ENCODE assay signal across 22 mouse cellular contexts in the genomic region with DNA sequence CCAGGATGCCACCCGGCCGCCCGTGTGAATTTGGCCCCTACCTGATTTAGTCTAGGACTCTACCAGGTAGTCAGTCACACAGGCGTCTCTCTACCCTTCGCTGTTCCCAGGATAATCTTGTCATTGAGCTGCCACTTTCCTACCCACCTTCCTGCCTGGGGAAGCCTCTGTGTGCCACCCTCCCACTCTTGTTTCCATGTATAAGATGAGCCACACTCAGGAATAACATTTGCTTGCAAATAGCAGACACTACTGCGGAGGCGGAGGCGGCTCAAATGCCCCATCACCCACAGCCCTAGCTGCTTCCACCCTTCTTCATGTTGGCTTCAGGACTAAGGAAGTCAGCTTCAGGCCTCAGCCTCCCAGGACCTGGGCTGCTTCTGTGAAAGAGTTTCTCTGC. TPM values are rescaled to one million over a fixed set of nuclear protein-coding genes. Genes with fewer than 3 reads are reported as not detected.
DNase-seq lines count a peak whose midpoint lies in the region; ATAC-seq lines count a peak whose summit lies in the region.
"Had no signal": no experiment of that assay in that cellular context is flagged by ENCODE, and none has a peak within 500 bp of the region (broad histone marks: within the 10 kb centered on the region; RNA-seq: fewer than 3 reads in every experiment).

No protein-coding gene starts in this region.

- peak; percentile 98 for ATAC-seq in frontal cortex, adult (ENCODE audit: low TSS enrichment)
- ATAC-seq: lung, postnatal 0 days; midbrain, embryonic 15.5 days had no signal

- no peaks in the 10 kb centered on the region for H3K9me3 ChIP-seq in limb, embryonic 10.5 days (replicated peaks)
- H3K9me3 ChIP-seq: embryonic facial prominence, embryonic 15.5 days; heart, embryonic 15.5 days; liver, embryonic 13.5 days had no signal

- H3K4me3 ChIP-seq in limb, embryonic 10.5 days: no peak overlapping the region
- H3K4me3 ChIP-seq: embryonic facial prominence, embryonic 15.5 days; heart, adult 2 months; heart, embryonic 15.5 days; limb, embryonic 12.5 days; liver, embryonic 13.5 days; midbrain, embryonic 15.5 days had no signal

- DNase-seq in frontal cortex, postnatal 10 days (ENCODE audit: low spot score in 2 of 2): no peak
- peak; percentile 82 for DNase-seq in right cerebral cortex, adult 18-20 months
- no peak for DNase-seq in right cerebral cortex, postnatal 4 days
- DNase-seq in limb, embryonic 10.5 days (ENCODE audit: low spot score): no peak
- DNase-seq in telencephalon, adult 2 months (ENCODE audit: low read depth, low spot score): peak; percentile 73
- DNase-seq in layer of hippocampus, postnatal 25 days (ENCODE audit: extremely low spot score in 1 of 2, low spot score in 1 of 2): no peak
- DNase-seq in lung, postnatal 14 days: no peak
- DNase-seq: adrenal gland, postnatal 25 days; cerebellum, adult 11-12 months; cerebellum, postnatal 14 days; gastrocnemius, postnatal 14 days; heart, adult 2 months; kidney, adult 2 months; kidney, postnatal 10 days; liver, embryonic 13.5 days; thymus, postnatal 14 days had no signal

- no peaks in the 10 kb centered on the region for H3K36me3 ChIP-seq in limb, embryonic 10.5 days
- H3K36me3 ChIP-seq: embryonic facial prominence, embryonic 15.5 days; heart, embryonic 15.5 days; limb, embryonic 12.5 days; liver, embryonic 13.5 days; midbrain, embryonic 15.5 days had no signal

- peaks cover 11% of the 10 kb centered on the region for H3K27me3 ChIP-seq in limb, embryonic 10.5 days (ENCODE audit: low read depth, poor library complexity, severe bottlenecking)
- H3K27me3 ChIP-seq: embryonic facial prominence, embryonic 15.5 days; limb, embryonic 12.5 days; midbrain, embryonic 15.5 days had no signal

- peak overlapping the region; percentile 16; the same call in 1 of the 2 replicates for H3K27ac ChIP-seq in limb, embryonic 10.5 days
- H3K27ac ChIP-seq: embryonic facial prominence, embryonic 15.5 days; heart, adult 2 months; heart, embryonic 15.5 days; limb, embryonic 12.5 days; liver, embryonic 13.5 days; midbrain, embryonic 15.5 days had no signal

- 82% methylated on average over 8 of the region's 8 CpGs for WGBS in limb, embryonic 10.5 days

- peaks cover 37% of the 10 kb centered on the region for H3K4me1 ChIP-seq in limb, embryonic 10.5 days
- H3K4me1 ChIP-seq: embryonic facial prominence, embryonic 15.5 days; liver, embryonic 13.5 days had no signal

RNA-seq across cellular contexts. Expression of a gene that starts 14.4 kb away (rescaled TPM):
- polyA plus RNA-seq in limb, embryonic 10.5 days (2016; fragmentation: Nextera tagmentation; extraction: Ambion mirVana): 225 and 250 TPM in 2 replicates
- total RNA-seq in layer of hippocampus, postnatal 25 days (2021): 100 to 1,000 TPM; 147 to 150 TPM

Comparison
In these comparisons a context has a peak if more than half of its experiments do, and no peak if none do; other contexts are left out.
1. DNase-seq: peak in right cerebral cortex, adult 18-20 months (single experiment) and telencephalon, adult 2 months (single experiment); none in frontal cortex, postnatal 10 days (0 of 2), right cerebral cortex, postnatal 4 days (single experiment), limb, embryonic 10.5 days (single experiment), layer of hippocampus, postnatal 25 days (0 of 2) and lung, postnatal 14 days (single experiment).